Mouse (Mus musculus) erythroid progenitor cell, adult 5-6 weeks (primary cell): ENCODE measurements around the gene 9330159F19Rik. TPM values are rescaled to one million over a fixed set of nuclear protein-coding genes. Genes with fewer than 3 reads are reported as not detected.

Source experiments
- total RNA-seq, 2 experiments: library from RNA; stranded (forward) in 1 of 2; stranded (reverse) in 1 of 2; fragments of 150-400 nt in 1 of 2; fragments of 186-747, 209-891 nt in 1 of 2; gene quantifications; 2 replicates each; pipeline versions ENCODE4 v1.2.3 to v1.2.4; 2015 to 2017; ENCODE audit warnings: low replicate concordance in 2 of 2

Gene 9330159F19Rik
- total RNA-seq, 2 experiments from 2014 or later = not detected

Other genes starting within 250 kb of the 9330159F19Rik start
- not detected in 2 replicates for gene 2310057J18Rik, start 225.3 kb upstream of the 9330159F19Rik start, total RNA-seq (2015; ENCODE audit: low replicate concordance)
- gene 2310057J18Rik, start 225.3 kb upstream of the 9330159F19Rik start, total RNA-seq (2017; ENCODE audit: low replicate concordance) = not detected in 2 replicates
- gene Soga3, start 67.8 kb upstream of the 9330159F19Rik start, total RNA-seq (2015; ENCODE audit: low replicate concordance) = not detected in 2 replicates
- not detected in 2 replicates for gene Soga3, start 67.8 kb upstream of the 9330159F19Rik start, total RNA-seq (2017; ENCODE audit: low replicate concordance)
- gene Gm49353, start 12.7 kb upstream of the 9330159F19Rik start, total RNA-seq (2015; ENCODE audit: low replicate concordance) = not detected in 2 replicates
- not detected in 2 replicates for gene Gm49353, start 12.7 kb upstream of the 9330159F19Rik start, total RNA-seq (2017; ENCODE audit: low replicate concordance)
- 3.6 and 8.8 TPM in 2 replicates for gene Echdc1, start 101.6 kb downstream of the 9330159F19Rik start, total RNA-seq (2015; ENCODE audit: low replicate concordance)
- gene Echdc1, start 101.6 kb downstream of the 9330159F19Rik start, total RNA-seq (2017; ENCODE audit: low replicate concordance) = 4.1 and 7.0 TPM in 2 replicates
- gene Rnf146, start 150.8 kb downstream of the 9330159F19Rik start, total RNA-seq (2015; ENCODE audit: low replicate concordance) = 14.1 and 22.2 TPM in 2 replicates
- gene Rnf146, start 150.8 kb downstream of the 9330159F19Rik start, total RNA-seq (2017; ENCODE audit: low replicate concordance) = 23.5 and 32.1 TPM in 2 replicates